Mouse (Mus musculus) megakaryocyte-erythroid progenitor cell, adult 5-6 weeks (primary cell): Measurements from ENCODE around the gene Slc10a7. TPM values are rescaled to one million over a fixed set of nuclear protein-coding genes. Genes with fewer than 3 reads are reported as not detected.
"Not testable (repeated sequence)": the region's sequence is repeated elsewhere in the genome, so short reads cannot be mapped to it uniquely, and the experiment has no call there.

Source experiments
- ATAC-seq: replicated peaks from 2 replicates; pipeline ENCODE4 v1.8.0; 2016; ENCODE audit warnings: mild to moderate bottlenecking, inconsistent platforms; ENCODE audit not compliant: severe bottlenecking, poor library complexity, low FRiP score, low TSS enrichment
- total RNA-seq, 2 experiments: library from RNA; stranded (forward) in 1 of 2; stranded (reverse) in 1 of 2; fragments of 200-1000, 215-1000 nt in 1 of 2; fragments of >200 nt in 1 of 2; fragmentation: Nextera tagmentation in 1 of 2; gene quantifications; 2 replicates each; pipeline ENCODE4 v1.2.3; 2014 to 2017

Slc10a7 gene
- total RNA-seq, 2 experiments from 2014 or later, result 13.5 to 17.1 TPM

DNA sequence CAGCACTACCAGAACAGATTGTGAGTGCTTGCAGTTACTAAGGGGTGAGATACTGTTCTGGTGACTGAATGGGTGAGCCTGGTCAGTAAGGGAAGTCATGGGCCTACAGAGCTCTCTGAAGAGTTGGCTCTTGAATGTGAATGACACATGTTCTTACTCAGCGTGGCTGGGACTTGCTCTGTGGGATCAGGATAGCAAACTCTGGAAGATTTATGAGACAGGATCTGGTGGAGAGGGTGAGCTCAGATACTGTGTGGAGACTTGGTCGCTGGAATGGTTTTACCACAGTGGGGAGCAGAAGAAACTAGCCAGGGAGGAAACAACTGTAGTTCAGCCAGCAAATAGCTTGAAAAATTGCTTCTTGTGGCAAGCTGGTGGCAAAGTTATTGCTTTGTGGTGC is 35.4 kb downstream of the Slc10a7 start:
- no peak for ATAC-seq

DNA sequence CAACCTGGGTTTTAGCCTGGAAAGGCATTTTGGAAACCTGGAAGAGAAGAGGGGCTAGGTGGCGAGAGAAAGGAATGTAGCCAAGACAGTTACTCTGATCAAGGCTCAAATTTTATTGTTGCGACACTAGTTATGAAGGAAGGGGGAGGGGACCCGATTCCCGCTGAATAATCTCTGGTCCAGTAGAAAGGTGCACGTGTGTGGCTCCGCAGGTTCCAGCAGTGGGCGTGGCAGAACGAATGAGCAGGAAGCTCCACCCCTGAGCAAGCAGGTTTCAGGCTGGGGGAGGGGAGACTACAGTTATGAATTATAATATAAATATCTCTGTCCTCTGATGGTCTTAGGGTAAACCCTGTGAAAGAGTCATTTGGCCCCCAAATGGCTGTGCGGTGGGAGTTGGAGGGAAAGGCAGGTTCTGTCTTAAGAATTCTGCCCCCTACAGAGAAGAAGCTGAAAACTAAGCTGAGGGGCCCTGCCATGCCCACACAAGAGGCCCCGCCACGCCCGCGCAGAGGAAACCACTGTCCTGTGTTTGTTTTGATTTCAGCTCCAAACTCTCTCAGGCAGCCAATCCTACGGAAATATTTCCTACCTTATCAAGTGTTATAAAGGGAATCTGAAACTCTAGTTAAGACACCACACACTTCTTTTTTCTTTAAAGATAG is 36.1 kb downstream of the Slc10a7 start:
- ATAC-seq, result not testable (repeated sequence)

DNA sequence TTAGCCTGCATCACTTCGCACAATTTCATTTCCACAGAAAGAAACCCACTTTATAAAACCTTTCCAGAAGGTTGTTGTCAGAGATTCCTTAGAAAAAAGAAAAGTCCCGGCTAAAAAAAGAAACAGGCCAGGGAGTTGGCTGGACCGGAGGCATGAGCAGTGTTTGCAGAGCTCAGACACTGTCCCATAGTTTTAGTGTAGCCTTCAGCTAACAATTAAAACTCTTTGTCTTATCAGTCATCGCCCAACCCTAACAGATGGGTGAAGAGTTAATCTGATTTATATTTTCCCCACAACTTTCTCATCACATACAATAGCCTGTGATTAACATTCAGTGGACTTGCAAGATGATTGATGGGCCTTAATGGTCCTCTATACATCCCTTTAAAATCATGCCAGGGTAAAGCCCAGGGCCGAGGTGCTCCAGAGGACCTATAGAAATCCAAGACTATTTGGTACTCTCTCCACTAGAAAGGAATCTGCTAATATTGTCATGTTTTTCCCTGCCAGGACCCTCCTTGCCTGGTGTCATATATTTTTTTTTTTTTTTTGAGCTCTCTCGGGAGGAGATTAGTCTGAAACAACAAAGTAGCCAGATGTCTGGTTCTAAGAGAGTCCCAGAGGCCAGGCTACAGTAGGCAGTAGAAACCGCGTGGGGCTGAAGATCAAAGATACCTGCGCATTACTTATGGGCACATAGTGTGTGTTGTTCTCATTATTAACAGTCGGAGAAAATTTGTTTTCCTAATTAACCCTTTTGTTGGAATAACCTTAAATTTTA is 41.0 kb downstream of the Slc10a7 start:
- ATAC-seq, result no peak

DNA sequence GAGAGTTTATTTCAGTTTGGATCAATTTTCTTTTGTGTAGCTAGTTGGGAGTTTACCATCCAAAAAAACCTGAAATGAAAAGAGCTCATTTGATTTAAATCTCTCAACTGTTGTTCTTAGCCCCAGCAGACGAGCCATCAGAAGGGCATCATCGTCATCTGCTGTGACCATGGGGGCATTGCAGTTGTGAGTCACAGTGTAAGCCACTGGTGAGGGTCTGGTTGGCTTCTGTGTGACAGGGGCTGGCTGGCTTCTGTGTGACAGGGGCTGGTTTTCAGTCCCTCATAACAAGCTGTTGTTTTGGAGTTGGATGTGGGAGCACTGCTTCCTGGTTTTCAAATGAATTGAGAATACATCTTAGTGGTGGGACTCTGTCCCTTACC is 41.6 kb downstream of the Slc10a7 start:
- ATAC-seq, result no peak

DNA sequence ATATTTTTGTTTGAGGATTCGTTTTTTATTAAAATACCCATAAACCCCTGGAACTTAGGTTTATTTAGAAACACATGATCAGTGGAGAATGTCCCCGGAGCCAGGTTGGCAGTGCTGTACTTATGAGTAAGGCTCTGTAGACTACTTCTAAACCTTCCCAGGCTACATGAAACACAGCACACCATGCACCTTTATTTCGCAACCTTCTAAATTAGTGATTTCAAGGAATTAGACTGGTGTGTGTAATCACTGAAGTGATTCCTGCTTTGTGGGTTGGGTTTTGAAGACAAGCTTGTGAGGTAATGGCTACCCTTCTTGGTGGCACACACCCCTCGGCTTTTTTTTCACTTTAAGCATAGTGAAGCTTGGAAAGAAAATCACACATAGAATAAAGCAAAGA is 46.7 kb downstream of the Slc10a7 start:
- no peak for ATAC-seq

DNA sequence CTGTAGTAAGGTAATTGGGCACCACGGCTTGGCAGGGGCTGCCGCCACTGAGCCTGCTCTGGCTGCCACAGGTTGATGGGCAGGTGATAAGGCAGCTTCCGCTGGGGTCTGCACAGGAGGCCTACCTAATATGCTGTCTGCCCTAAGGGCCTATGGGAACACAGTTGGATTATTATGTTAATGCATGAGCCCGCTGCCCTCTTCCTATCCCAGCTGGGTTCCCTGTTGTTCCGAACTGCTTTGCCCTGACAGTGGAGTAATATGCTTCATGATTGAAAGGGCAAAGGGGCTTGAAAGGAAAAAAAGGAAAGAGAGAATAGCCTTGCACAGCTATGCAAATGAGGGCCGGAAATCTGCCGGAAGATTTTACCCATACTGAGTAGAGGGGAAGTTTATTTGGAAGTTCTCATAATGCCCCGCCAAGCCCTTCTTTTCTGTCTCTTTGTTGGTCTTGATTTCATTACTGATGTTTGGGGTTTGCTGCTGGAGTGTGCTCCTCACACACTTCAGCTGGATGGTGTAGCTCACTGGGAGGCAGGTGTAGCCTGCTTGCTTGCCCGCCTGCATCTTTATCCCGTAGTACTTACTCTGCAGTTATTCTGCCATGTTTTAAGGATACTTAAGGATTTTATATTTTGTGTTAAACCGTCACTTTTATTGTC is 47.8 kb downstream of the Slc10a7 start:
- no peak for ATAC-seq

DNA sequence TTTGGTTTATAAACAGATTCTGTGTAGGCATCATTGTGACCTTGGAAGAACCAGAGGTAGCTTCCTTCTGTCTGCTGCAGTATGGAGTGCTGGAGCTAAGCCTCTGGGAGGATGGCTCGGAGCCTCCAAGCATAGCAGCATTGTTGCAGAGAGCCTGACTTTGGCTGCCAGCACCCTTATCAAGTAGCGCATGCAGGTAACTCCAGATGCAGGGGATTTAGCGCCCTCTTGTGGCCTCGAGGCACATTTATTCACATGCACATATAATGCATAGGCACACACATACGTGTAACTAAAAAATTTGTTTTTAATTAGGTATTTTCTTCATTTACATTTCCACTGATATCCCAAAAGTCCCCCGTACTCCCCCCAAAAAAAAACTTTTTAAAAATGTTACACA is 52.5 kb downstream of the Slc10a7 start:
- no peak for ATAC-seq

DNA sequence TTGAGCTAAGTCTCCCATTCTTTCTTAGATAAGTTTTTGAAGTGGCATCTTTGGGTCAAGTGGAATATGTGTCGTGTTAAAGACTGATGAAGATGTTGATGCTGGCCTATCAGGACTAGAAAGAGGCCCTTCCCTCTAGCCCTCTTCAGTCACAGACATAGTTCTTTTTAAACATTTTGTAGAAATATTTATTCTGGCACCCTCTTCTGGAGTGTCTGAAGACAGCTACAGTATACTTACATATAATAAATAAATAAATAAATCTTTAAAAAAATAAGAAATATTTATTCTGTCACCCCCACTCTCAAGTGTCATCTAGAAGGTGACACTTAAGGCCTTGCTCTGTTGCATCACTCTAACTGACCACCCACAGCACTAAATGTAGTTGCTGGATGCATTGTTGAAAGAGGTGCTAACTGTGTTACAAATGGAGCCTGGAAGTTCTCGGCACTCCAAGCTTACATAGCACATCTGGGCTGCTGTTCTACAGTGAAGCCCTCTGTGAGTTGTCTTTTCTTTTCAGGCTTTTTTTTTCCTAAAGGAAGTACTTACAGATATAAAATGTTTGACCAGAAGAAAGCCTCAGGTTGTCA is 54.4 kb downstream of the Slc10a7 start:
- no peak; the same call in 1 of the 2 replicates for ATAC-seq

DNA sequence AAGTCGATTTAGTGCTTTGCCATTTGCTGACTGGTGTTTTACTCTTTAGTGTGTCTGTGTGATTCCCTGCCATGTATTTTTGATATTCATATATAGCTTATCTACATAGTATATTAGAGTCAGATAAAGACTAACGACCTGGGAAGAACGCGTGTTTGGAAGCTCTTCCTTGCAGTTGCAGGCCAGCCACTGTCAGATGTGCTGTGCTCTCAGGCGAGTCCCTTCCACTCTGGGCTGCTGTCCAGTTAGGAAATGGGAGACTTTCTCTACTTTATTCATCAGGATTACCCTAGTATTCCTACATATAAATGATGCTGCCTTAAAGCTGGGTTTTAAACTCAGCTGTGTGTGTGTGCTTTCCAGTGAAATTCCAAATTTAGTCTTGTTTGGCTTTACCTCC is 55.1 kb downstream of the Slc10a7 start:
- ATAC-seq, result no peak

DNA sequence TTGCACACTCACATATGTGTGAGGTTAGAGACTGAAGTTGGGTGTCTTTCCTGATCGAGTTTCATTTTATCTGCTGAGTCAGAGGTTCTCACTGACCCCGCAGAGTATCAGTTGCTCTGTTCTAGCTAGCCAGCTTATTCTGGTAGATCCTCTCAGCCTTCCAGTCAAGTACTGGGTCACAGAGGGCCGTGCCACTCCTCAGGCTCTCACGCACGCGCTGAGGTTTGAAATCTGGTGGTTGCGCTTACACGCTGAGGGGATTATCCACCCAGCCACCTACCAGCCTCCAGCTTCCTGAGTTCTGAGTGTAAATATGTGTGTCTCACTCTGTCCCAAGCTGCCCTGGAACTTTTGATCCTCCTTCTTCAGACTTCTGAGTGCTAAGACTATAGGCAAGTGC is 59.0 kb downstream of the Slc10a7 start:
- ATAC-seq, result no peak

DNA sequence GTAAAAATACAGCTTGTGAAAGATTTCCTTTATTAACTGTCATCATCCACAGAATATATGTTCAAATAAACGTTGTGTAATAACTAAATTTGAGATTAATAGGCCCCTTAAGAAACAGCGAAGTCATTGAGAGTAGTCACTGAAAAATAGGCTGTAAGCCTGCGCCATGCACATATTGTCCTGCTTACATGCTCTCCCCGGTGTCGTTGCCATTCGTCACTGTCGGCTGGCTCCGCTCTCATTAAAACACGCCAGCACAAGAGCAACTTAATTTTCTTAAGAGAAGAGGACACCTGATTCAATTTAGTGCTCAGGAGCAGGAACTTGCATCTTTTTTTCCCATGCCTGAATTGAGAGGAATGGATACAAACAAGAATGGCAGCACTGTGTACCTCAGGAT is 62.4 kb downstream of the Slc10a7 start:
- no peak for ATAC-seq

DNA sequence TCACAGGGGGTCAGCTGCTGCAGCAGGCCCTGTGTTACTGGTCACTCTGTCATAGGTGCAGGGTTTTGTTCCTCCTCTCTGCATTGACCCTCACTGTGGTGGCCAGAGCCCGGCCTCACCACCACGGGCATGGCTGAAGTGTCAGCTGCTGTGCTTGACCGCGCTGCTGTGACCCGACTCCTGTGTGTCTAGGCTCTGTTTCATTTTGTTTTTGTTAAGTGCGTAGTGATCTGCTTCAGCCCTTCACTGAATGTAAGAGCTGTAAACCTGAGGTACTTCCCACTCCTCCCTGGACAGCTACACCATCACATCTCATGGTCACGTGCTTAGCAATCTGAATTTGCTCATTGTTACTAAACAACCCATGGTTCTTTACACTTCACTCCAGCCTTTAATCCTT is 65.1 kb downstream of the Slc10a7 start:
- no peak for ATAC-seq

DNA sequence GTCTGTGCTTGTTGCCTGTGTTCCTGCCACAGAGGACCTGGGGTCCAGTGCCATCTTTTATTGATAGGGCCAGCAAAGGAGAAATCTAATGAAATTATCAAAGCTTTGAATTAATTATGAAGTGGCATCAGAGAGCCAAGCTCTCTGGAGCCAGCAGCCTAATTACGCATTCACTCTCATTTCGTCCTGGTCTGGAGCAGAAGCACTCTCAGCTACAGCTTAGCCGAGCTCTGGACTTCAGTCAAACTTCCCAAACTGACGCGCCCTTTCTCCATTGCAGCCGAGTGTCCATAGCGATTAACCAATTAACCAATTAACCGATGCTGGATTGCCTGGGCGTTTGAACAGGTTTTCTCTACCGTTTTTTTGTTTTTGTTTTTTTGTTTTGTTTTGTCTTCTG is 68.4 kb downstream of the Slc10a7 start:
- ATAC-seq, result no peak

DNA sequence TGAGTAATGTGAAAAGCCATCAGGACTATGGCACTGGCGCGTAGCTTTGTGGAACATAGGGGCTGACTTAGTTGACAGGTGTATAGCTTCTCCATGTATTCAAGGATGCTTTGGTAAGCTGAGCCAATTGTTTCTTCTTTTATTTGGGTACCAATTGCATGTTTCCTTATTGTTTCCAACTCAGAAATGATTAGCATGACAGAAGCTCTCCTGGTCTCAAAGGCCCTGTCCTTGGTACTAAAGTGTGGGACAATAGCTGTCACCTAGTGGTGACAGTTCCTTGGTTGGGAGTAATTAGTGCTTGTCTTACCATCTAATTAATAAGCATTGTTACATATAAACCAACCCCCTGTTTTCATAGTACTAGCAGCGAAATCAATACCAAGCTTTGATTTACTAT is 68.9 kb downstream of the Slc10a7 start:
- no peak for ATAC-seq

DNA sequence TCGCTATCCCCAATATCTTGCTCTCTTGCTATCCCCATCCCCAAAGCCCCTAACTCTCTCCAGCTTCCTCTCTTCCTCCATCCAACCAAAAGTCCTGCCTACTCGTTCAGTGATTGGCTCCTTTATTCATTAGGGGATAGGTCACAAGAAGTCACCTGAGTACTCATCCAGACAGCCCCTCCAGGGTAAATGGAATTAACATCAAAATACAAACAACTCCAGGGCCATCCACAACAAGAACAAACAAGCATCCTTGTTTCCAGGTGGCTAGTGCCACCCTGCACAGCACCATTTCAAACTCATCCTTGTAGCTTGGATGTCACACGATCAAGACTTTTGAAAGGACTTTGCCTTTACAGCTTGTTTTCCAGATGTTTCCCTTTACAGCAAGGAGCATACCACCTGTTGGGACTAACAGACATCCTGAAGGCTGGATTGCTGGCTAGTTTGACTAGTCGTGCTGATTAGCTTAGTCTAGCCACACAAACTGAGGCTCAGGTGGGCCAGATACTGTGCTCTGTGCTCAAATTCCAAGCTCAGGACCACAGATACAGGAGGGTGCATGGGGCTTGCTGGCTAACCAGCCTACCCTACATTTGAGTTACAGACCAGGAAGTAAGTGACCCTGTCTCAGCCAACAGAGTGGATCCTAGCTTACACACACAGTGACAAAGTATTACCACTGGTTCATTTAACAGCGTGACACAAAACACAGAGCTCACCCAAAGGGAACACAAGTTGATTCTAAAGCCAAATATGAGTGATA is 75.0 kb downstream of the Slc10a7 start:
- no peak for ATAC-seq

DNA sequence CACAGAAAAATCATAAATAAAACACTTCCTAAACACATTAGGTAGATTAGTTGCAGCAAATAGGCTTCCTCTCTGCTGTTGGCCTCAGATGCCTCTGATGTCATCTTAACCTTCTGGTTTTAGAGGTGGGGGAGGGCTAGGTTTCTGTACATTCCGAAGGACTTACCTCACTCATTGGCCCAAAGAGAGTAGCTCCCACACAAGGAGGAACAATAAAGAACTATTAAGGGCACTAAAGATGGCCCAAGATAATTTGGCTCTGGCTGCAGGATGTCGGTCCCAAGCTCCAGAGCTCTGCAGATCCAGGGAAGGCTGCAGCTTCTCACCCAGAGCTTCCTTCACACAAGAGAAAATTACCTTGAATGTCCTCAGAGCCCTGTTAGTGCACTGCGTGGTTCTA is 75.7 kb downstream of the Slc10a7 start:
- ATAC-seq, result no peak

DNA sequence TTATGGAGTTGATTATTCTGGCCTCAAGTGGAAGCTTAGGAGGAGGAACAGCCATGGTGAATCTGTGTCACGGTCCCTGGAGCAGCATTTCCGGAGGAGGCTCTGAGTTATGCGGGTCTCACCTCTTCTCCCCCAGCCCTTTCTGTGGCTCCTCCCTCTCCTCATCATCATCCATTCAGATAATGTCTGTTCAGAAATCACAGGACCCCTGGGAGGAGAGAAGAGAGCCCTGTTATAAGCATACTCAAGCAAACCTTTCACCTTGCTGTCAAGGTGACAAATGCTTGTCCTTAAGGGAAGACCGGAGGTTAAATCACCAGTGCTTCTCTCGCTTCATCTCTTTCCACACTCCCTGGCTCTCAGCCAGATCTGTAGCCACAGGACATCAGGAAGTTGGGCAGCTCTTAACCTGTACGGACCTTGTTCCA is 86.3 kb downstream of the Slc10a7 start:
- ATAC-seq, result no peak

DNA sequence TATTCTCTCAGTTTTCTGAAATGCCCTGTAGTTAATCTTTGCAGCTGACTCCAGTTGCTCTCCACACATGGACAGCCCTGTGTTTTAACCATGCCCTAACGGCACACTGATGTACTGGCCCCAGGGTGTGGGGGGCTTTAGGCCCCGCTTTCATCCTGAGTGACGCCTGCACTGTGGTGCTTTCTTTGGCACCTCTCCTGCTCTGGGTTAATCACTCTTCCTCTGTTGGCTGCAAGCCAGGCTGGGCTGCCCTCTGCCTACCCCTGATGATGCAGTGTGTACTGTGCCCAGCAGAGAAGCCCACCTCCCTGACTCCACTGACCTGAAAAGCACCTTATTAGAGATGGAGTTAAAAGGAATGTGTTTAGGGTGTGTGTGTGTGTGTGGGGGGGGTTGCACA is 89.1 kb downstream of the Slc10a7 start:
- ATAC-seq, result no peak

DNA sequence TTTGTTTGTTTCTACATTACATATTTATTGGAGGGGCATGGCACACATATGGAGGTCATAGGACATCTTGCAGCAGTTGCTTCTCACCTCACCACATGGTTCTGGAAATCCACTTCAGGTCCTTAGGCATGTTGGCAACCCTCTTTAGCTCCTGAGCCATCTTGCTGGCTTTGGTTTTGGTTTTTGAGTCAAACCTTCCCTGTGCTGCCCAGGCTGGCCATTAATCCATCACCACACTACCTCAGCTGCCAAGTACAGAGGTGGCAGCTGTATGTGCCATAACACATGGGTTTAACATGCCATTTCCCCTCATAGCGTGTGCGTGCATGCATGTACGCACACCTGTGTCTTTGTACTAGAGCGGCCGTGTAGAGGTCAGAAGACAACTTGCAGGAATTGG is 93.9 kb downstream of the Slc10a7 start:
- no peak for ATAC-seq

DNA sequence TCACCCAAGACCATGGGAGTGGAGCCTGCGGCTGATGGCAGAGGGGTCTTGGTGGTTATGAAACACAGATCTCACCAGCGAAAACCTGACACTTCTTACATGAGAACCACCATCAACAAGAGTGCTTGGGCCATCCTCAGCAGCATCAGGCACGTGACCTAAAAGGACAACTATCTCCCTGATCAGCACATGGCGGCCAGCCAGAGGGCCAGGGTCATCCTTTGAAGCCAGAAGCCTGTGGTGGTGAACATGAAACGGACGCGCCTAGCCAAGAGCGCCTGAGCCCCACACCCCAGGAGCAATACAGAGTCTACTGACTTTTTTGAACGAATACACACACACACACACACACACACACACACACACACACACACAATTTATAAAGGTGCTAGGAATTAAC is 95.3 kb downstream of the Slc10a7 start:
- no peak for ATAC-seq
